Mouse (Mus musculus): ENCODE results near the gene Pttg1ip. TPM values are rescaled to one million over a fixed set of nuclear protein-coding genes. Genes with fewer than 3 reads are reported as not detected.

Pttg1ip gene
- 130 TPM for polyA plus RNA-seq (2017; shearing (Covaris generic))

DNA sequence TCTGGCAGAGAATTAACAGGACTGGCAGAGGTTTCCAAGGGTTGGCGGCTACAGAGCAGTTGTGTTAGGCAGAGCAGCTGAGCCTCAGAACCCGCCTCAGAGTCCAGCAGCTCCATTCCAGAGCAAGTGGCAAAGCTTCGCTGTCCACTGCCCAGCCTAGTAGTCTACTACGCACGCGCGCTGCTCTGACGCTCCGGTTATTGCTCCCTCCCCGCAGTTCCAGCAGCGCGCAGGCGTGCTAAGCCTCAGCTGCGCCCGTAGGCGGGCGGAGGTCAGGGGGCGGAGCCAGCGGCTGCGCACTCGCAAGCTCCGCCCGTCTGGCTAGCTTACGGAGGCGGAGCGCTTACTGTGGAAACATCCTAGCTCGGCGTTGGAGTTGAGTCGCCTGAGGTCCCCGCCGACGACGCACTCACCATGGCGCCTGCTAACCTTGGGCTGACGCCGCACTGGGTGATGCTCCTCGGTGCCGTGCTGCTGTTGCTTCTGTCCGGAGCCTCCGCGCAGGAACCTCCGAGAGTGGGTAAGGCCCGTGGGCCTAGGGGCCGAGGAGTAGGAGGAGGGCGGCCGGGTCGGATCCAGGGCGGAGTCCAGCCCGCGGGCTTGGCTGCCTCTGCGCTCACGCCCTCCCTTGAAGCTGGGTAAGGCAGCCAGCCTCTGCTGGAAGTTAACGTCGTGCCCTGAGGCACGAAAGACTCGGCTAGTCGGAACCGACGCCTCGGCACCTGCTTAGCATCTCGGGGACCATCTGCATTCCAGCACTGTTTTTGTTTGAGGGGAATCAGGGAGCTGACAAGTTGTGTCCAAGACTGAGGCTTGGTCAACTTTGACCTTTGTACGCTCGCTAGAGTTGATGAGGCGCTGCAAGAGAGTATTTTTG is at the start of gene Pttg1ip:
TSS of gene Pttg1ip (plus strand) at position 313 of the 877 bp plus-strand sequence.

DNA sequence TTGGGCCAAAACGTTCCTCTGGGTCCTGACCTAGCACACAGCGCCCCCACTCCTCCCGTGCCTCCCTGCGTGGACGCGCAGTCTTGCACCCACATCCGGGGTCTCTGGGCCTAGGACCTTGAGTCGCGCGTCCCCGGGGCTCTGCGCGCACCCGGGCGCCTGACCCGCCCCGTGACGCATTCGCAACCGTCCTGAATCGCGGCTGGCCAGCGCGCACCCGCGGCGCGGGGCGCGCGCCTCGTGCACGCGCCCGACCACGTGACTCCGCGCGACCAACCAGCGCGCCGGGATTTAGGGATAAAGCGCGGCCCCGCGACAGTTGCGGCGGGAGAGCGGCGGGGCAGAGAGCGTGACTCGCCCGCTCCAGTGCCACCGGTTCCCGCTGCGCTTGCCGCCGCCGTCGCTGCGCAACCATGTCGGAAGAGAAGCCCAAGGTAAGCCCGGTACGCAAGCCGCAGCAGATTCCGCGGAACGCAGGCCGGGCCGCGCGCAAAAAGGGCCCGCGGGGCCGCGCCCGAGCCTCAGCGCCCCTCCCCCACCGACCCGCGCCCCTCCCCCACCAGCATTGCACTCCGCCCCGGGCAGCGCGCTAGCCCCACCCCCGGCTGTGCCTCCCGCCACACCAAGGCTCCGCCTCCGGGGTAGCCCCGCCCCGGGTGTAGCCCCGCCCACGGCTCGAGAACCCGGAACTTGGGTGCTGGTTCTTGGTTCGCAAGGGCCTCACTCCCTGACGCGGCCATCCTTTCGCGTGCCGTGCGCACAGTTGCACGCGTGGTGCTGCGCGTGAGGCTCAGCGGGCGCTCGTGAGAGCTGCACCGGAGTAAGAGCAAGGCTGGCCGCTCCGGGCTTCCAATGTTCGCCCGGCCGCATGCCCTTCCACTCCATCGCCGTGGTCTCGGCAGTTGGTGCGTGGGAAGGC is 24.6 kb downstream of the Pttg1ip start, which contains the start of the genes Sumo3 and Gm49325:
TSS of gene Sumo3 (plus strand) at position 190 of the 919 bp plus-strand sequence.
TSS of gene Gm49325 (plus strand) at position 290 of the 919 bp plus-strand sequence.

DNA sequence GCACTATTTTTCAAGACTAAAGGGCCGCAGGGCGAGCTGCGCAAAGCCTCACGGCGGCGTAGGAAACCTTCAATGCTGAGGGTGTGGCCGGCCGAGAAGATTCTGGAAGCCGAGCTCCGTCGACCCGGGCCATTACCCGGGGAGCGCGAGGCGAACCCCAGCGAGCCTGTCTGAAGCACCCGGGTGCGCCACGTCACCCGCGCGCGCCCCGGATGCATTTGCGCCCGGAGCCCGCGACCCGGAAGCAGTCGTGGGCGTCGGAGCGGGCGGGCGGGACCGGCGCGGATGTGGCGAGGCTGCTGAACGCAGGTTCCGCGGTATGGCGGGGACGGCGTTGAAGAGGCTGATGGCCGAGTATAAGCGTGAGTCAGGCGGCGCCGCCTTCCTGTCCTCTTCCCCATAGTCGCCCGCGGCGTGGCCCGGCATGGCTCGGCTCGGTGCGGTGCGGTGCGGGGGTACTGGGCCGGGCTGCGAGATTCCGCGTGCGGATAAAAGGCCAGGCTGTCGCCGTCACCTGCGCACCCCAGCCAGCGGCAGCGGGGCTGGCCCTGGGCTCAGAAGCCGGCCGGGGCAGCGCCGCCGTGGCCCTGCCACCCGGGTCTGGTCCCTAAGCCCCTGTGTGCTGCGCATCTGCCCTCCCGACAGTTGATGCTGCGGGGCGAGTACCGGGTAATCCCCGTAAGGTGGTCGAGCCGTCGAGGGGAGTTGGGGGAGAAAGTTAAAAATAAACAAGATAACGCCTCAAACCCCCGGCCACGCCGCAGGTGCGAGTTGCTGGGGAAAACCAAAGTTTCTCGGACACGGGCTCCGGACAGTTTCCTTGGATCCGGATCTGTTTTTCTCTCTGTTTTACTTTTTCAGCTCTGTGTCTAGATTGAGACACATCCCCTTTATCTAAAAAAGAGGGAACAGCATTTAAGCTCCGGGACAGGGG is 40.8 kb downstream of the Pttg1ip start, which contains the start of gene Ube2g2:
TSS of gene Ube2g2 (plus strand) at position 221 of the 934 bp plus-strand sequence.

Other genes with a start within 250 kb of the Pttg1ip start
- 0.61 TPM for gene Adarb1, start 163.4 kb upstream of the Pttg1ip start, polyA plus RNA-seq (2017; shearing (Covaris generic))
- gene Fam207a, start 65.9 kb upstream of the Pttg1ip start, polyA plus RNA-seq (2017; shearing (Covaris generic)): 53.3 TPM
- gene Itgb2, start 51.5 kb upstream of the Pttg1ip start, polyA plus RNA-seq (2017; shearing (Covaris generic)): 668 TPM
- gene Sumo3, start 24.4 kb downstream of the Pttg1ip start, polyA plus RNA-seq (2017; shearing (Covaris generic)): 133 TPM
- not detected for gene Gm49325, start 24.5 kb downstream of the Pttg1ip start, polyA plus RNA-seq (2017; shearing (Covaris generic))
- 75.8 TPM for gene Ube2g2, start 40.6 kb downstream of the Pttg1ip start, polyA plus RNA-seq (2017; shearing (Covaris generic))
- gene Tspear, start 104.8 kb downstream of the Pttg1ip start, polyA plus RNA-seq (2017; shearing (Covaris generic)): 0.69 TPM
- not detected for gene Gm19402, start 109.0 kb downstream of the Pttg1ip start, polyA plus RNA-seq (2017; shearing (Covaris generic))
- not detected for gene Gm9508, start 115.5 kb downstream of the Pttg1ip start, polyA plus RNA-seq (2017; shearing (Covaris generic))
- gene Gm10272, start 124.9 kb downstream of the Pttg1ip start, polyA plus RNA-seq (2017; shearing (Covaris generic)): not detected
- not detected for gene Gm10024, start 129.7 kb downstream of the Pttg1ip start, polyA plus RNA-seq (2017; shearing (Covaris generic))
- not detected for gene Gm10142, start 134.1 kb downstream of the Pttg1ip start, polyA plus RNA-seq (2017; shearing (Covaris generic))
- not detected for gene Krtap12-1, start 138.9 kb downstream of the Pttg1ip start, polyA plus RNA-seq (2017; shearing (Covaris generic))
- gene Gm10100, start 144.8 kb downstream of the Pttg1ip start, polyA plus RNA-seq (2017; shearing (Covaris generic)): not detected
- not detected for gene Gm18596, start 160.9 kb downstream of the Pttg1ip start, polyA plus RNA-seq (2017; shearing (Covaris generic))
- not detected for gene Gm9736, start 169.6 kb downstream of the Pttg1ip start, polyA plus RNA-seq (2017; shearing (Covaris generic))
- not detected for gene Gm3233, start 178.0 kb downstream of the Pttg1ip start, polyA plus RNA-seq (2017; shearing (Covaris generic))
- not detected for gene Gm3238, start 189.6 kb downstream of the Pttg1ip start, polyA plus RNA-seq (2017; shearing (Covaris generic))
- gene Gm7138, start 195.2 kb downstream of the Pttg1ip start, polyA plus RNA-seq (2017; shearing (Covaris generic)): not detected
- not detected for gene Gm3250, start 200.8 kb downstream of the Pttg1ip start, polyA plus RNA-seq (2017; shearing (Covaris generic))
- not detected for gene Gm7137, start 206.5 kb downstream of the Pttg1ip start, polyA plus RNA-seq (2017; shearing (Covaris generic))
- not detected for gene Gm9639, start 213.4 kb downstream of the Pttg1ip start, polyA plus RNA-seq (2017; shearing (Covaris generic))
- gene Gm19668, start 217.4 kb downstream of the Pttg1ip start, polyA plus RNA-seq (2017; shearing (Covaris generic)): not detected
- gene Gm9507, start 230.1 kb downstream of the Pttg1ip start, polyA plus RNA-seq (2017; shearing (Covaris generic)): not detected
- gene Gm2696, start 233.0 kb downstream of the Pttg1ip start, polyA plus RNA-seq (2017; shearing (Covaris generic)): not detected
- not detected for gene Krtap10-4, start 245.4 kb downstream of the Pttg1ip start, polyA plus RNA-seq (2017; shearing (Covaris generic))